Mouse (Mus musculus) cortical plate, adult 2 months (tissue): ENCODE measurements at regions not wholly inside any gene's neighbourhood (a gene's known extent, or its start where the extent isn't known, plus 50 kb on each side); places are given as distances from the start of the nearest gene placed in this dataset.

Experiments
- CTCF ChIP-seq: fragments of 200-500 bp; IDR thresholded peaks from 2 replicates; pipeline ENCODE4 v1.5.1; 2011; ENCODE audit warnings: mild to moderate bottlenecking, control low read depth, low read length; ENCODE audit not compliant: insufficient read depth; ENCODE audit errors: extremely low read depth
- POLR2A ChIP-seq: fragments of 200-500 bp; IDR thresholded peaks from 2 replicates; pipeline ENCODE4 v1.6.1; 2011; ENCODE audit warnings: mild to moderate bottlenecking, low read length, control low read depth; ENCODE audit not compliant: insufficient read depth; ENCODE audit errors: extremely low read depth

- TF ChIP-seq CTCF (no peak), POLR2A (no peak)
Observed at GRCm38 (mm10) chr13:110580166-110580565, 185.3 kb downstream of the Plk2 start.
